25 mouse cellular contexts compared by ENCODE assay signal in genomic region chr5:144279081-144279541, GRCm38 (mm10). TPM values are rescaled to one million over a fixed set of nuclear protein-coding genes. Genes with fewer than 3 reads are reported as not detected.
DNase-seq lines count a peak whose midpoint lies in the region; ATAC-seq and TF ChIP-seq lines count a peak whose summit lies in the region.
"Had no signal": no experiment of that assay in that cellular context is flagged by ENCODE, and none has a peak within 500 bp of the region (broad histone marks: within the 10 kb centered on the region; RNA-seq: fewer than 3 reads in every experiment).

No protein-coding gene starts in this region.

- no peaks in the 10 kb centered on the region for H3K4me1 ChIP-seq in lung, postnatal 0 days (ENCODE audit: insufficient read depth, low read depth, low read length)
- peaks cover 5% of the 10 kb centered on the region for H3K4me1 ChIP-seq in cerebellum, adult 2 months (ENCODE audit: control insufficient read depth, insufficient read depth, low read length)

- peak; percentile 23; the same call in 1 of the 2 replicates for TF ChIP-seq CTCF in lung, postnatal 0 days (IDR thresholded peaks at IDR 0.05)
- no peak for TF ChIP-seq CTCF in cerebellum, adult 2 months (IDR thresholded peaks at IDR 0.05; ENCODE audit: borderline replicate concordance, insufficient read depth, low read depth, low read length)

- H3K27ac ChIP-seq in lung, postnatal 0 days (ENCODE audit: low read length), result no peak overlapping the region
- H3K27ac ChIP-seq in cerebellum, adult 2 months (ENCODE audit: insufficient read depth, low read length), result no peak overlapping the region
- H3K27ac ChIP-seq: embryonic facial prominence, embryonic 10.5 days; forebrain, embryonic 10.5 days; hindbrain, embryonic 15.5 days; kidney, postnatal 0 days; macrophage; midbrain, embryonic 13.5 days; stomach, embryonic 15.5 days had no signal

- H3K4me3 ChIP-seq in lung, postnatal 0 days (ENCODE audit: low read depth, low read length), result no peak overlapping the region
- no peak overlapping the region for H3K4me3 ChIP-seq in cerebellum, adult 2 months (replicated peaks; ENCODE audit: insufficient read depth, low read depth, low read length)
- H3K4me3 ChIP-seq: embryonic facial prominence, embryonic 10.5 days; forebrain, embryonic 10.5 days; hindbrain, embryonic 15.5 days; midbrain, embryonic 13.5 days; stomach, embryonic 15.5 days had no signal

- H3K4me2 ChIP-seq in lung, postnatal 0 days (replicated peaks; ENCODE audit: low read depth, low read length), result no peak overlapping the region
- H3K4me2 ChIP-seq: heart, embryonic 11.5 days; hindbrain, embryonic 15.5 days; liver, embryonic 11.5 days; midbrain, embryonic 13.5 days; stomach, embryonic 15.5 days had no signal

- no peak for TF ChIP-seq POLR2A in cerebellum, adult 2 months (IDR thresholded peaks at IDR 0.05; ENCODE audit: borderline replicate concordance, insufficient read depth, low read length)

- no peak overlapping the region for H3K9ac ChIP-seq in lung, postnatal 0 days (replicated peaks; ENCODE audit: low read depth)
- H3K9ac ChIP-seq: hindbrain, embryonic 15.5 days; midbrain, embryonic 13.5 days; stomach, embryonic 15.5 days had no signal

- no peak for TF ChIP-seq EP300 in lung, postnatal 0 days (IDR thresholded peaks at IDR 0.05)

- no peaks in the 10 kb centered on the region for H3K27me3 ChIP-seq in lung, postnatal 0 days (replicated peaks; ENCODE audit: insufficient read depth, low read length)
- no peaks in the 10 kb centered on the region for H3K27me3 ChIP-seq in cerebellum, adult 2 months (ENCODE audit: control insufficient read depth, insufficient read depth, low read length)
- H3K27me3 ChIP-seq: hindbrain, embryonic 15.5 days; midbrain, embryonic 13.5 days; stomach, embryonic 15.5 days had no signal

- no peaks in the 10 kb centered on the region for H3K9me3 ChIP-seq in lung, postnatal 0 days (ENCODE audit: low read length)
- H3K9me3 ChIP-seq: embryonic facial prominence, embryonic 10.5 days; forebrain, embryonic 10.5 days; hindbrain, embryonic 15.5 days; midbrain, embryonic 13.5 days; stomach, embryonic 15.5 days had no signal

- peaks cover 5% of the 10 kb centered on the region; the same call in 1 of the 2 replicates for H3K36me3 ChIP-seq in lung, postnatal 0 days (ENCODE audit: insufficient read depth, low read length)
- H3K36me3 ChIP-seq: hindbrain, embryonic 15.5 days had no signal

- ATAC-seq in lung, postnatal 0 days, result peak; percentile 56
- peak; percentile 56 for ATAC-seq in megakaryocyte progenitor cell, adult 5-6 weeks (replicated peaks; ENCODE audit: poor library complexity)
- ATAC-seq: forebrain, embryonic 16.5 days; midbrain, embryonic 13.5 days had no signal

- WGBS in lung, postnatal 0 days, result 59% methylated on average over 9 of the region's 9 CpGs
- WGBS in cerebellum, adult 2 months, result 89% methylated on average over 9 of the region's 9 CpGs

- peak; percentile 81 for DNase-seq in heart, adult 11 months
- DNase-seq in heart, adult 8-10 months (ENCODE audit: low spot score), result no peak
- DNase-seq in fat pad, adult 2 months (ENCODE audit: extremely low read depth, low read depth, low spot score), result peak; percentile 65
- DNase-seq in lung, postnatal 0 days (ENCODE audit: low spot score), result peak; percentile 60
- no peak for DNase-seq in cerebellum, adult 2 months
- no peak for DNase-seq in frontal cortex, postnatal 14 days (ENCODE audit: low spot score in 2 of 2)
- DNase-seq in Muller cell, postnatal 12 days (ENCODE audit: inconsistent ontology term), result no peak
- DNase-seq: adrenal gland, postnatal 25 days; cerebellum, adult 9-10 months; gastrocnemius, postnatal 36 days; kidney, adult 2 months; right cerebral cortex, postnatal 25 days; thymus, adult 18-20 months; thymus, postnatal 36 days had no signal

RNA-seq across cellular contexts. Expression of gene Bri3, which starts 34.9 kb away (rescaled TPM):
- total RNA-seq in heart, adult 8-10 months (2022), result 100 to 1,000 TPM; 148 to 170 (median 156) TPM
- 278 and 286 TPM in 2 replicates for polyA plus RNA-seq in lung, postnatal 0 days (2015; fragmentation: Nextera tagmentation; extraction: Ambion mirVana)
- 23.8 and 25.6 TPM in 2 replicates for total RNA-seq in megakaryocyte progenitor cell, adult 5-6 weeks (2015)
- 7.8 and 15.5 TPM in 2 replicates for total RNA-seq in megakaryocyte progenitor cell, adult 5-6 weeks (2017)
- 70.5 and 72.5 TPM in 2 replicates for polyA plus RNA-seq in cerebellum, adult 2 months (2012; rRNA removed)

RNA-seq across cellular contexts. Expression of gene Tecpr1, which starts 55.7 kb away (rescaled TPM):
- total RNA-seq in heart, adult 8-10 months (2022), result 10 to 100 TPM; 25.2 to 33.4 (median 28.5) TPM
- 34.1 and 35.0 TPM in 2 replicates for polyA plus RNA-seq in lung, postnatal 0 days (2015; fragmentation: Nextera tagmentation; extraction: Ambion mirVana)
- 2.0 and 2.3 TPM in 2 replicates for total RNA-seq in megakaryocyte progenitor cell, adult 5-6 weeks (2015)
- 2.1 and 2.5 TPM in 2 replicates for total RNA-seq in megakaryocyte progenitor cell, adult 5-6 weeks (2017)
- 164 and 182 TPM in 2 replicates for polyA plus RNA-seq in cerebellum, adult 2 months (2012; rRNA removed)

Comparison
In these comparisons a context has a peak if more than half of its experiments do, and no peak if none do; other contexts are left out.
1. DNase-seq: peak in heart, adult 11 months (single experiment), fat pad, adult 2 months (single experiment) and lung, postnatal 0 days (single experiment); none in heart, adult 8-10 months (single experiment), cerebellum, adult 2 months (0 of 2), frontal cortex, postnatal 14 days (0 of 2) and Muller cell, postnatal 12 days (single experiment).
2. RNA of gene Bri3, which starts 34.9 kb away (total RNA-seq): 148 to 170 TPM in heart, adult 8-10 months; 7.8 to 25.6 TPM in megakaryocyte progenitor cell, adult 5-6 weeks; every median in the first group is over 4 times any median in the second.
3. RNA of gene Tecpr1, which starts 55.7 kb away (total RNA-seq): 25.2 to 33.4 TPM in heart, adult 8-10 months; 2.0 to 2.5 TPM in megakaryocyte progenitor cell, adult 5-6 weeks; every median in the first group is over 4 times any median in the second.